8 mouse cellular contexts compared by ENCODE assay signal in the genomic region with DNA sequence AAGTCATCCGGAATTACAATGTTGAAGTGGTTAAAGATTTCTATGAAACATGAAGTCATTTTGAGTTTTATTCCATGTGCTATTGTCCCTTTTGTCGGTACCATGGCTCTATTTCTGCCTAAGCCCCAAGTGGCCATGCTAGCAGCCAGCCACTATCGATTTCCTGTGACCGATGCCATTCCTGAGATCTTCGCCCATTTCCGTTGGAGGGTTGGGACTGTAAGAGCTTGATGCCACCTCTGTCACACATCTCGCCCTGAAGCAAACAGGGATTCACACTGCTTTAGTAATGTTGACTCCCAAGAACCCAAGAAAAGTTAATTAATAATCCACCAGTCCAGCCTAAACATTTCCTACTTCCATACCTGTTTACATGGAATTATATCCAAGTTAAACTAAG. TPM values are rescaled to one million over a fixed set of nuclear protein-coding genes. Genes with fewer than 3 reads are reported as not detected.
DNase-seq lines count a peak whose midpoint lies in the region; ATAC-seq lines count a peak whose summit lies in the region.

No protein-coding gene starts in this region.

- peak overlapping the region; percentile 96 for H3K4me3 ChIP-seq in heart, embryonic 10.5 days
- H3K4me3 ChIP-seq in forebrain, embryonic 13.5 days, result peak overlapping the region; percentile 100
- peak overlapping the region; percentile 51 for H3K4me3 ChIP-seq in liver, embryonic 16.5 days (ENCODE audit: low read depth, low read length)

- WGBS in heart, embryonic 10.5 days, result 79% methylated on average over 7 of the region's 7 CpGs
- WGBS in forebrain, embryonic 13.5 days, result 85% methylated on average over 7 of the region's 7 CpGs
- WGBS in liver, embryonic 16.5 days (ENCODE audit: insufficient replicate concordance), result 61% methylated on average over 7 of the region's 7 CpGs

- H3K4me2 ChIP-seq in forebrain, embryonic 13.5 days, result peak overlapping the region; percentile 89
- H3K4me2 ChIP-seq in liver, embryonic 16.5 days (ENCODE audit: low read depth, low read length), result peak overlapping the region; percentile 65

- peak overlapping the region; percentile 26; the same call in 1 of the 2 replicates for H3K9ac ChIP-seq in forebrain, embryonic 13.5 days
- H3K9ac ChIP-seq in liver, embryonic 16.5 days (ENCODE audit: low read depth, low read length), result peak overlapping the region; percentile 43; the same call in 1 of the 2 replicates

- H3K9me3 ChIP-seq in heart, embryonic 10.5 days, result no peaks in the 10 kb centered on the region
- no peaks in the 10 kb centered on the region for H3K9me3 ChIP-seq in forebrain, embryonic 13.5 days (replicated peaks)
- H3K9me3 ChIP-seq in liver, embryonic 16.5 days (replicated peaks; ENCODE audit: control insufficient read depth, low read length), result no peaks in the 10 kb centered on the region

- intact Hi-C loops in left cerebral cortex, postnatal 25 days (cut with DNase I), result loop anchor here (5.0 kb wide), 1 partner anchor 100 kb away; no protein-coding TSS in a partner anchor

- ATAC-seq in forebrain, embryonic 13.5 days, result no peak
- ATAC-seq in liver, embryonic 16.5 days (ENCODE audit: low read depth), result no peak

- H3K27ac ChIP-seq in heart, embryonic 10.5 days, result no peak overlapping the region
- no peak overlapping the region for H3K27ac ChIP-seq in forebrain, embryonic 13.5 days
- H3K27ac ChIP-seq in liver, embryonic 16.5 days (ENCODE audit: low read length), result 0 out of 2 replicates have a peak overlapping the region, but pooled peaks have one; percentile 33

- peaks cover 21% of the 10 kb centered on the region for H3K4me1 ChIP-seq in heart, embryonic 10.5 days
- peaks cover 43% of the 10 kb centered on the region for H3K4me1 ChIP-seq in forebrain, embryonic 13.5 days
- H3K4me1 ChIP-seq in liver, embryonic 16.5 days (ENCODE audit: control insufficient read depth, low read depth, low read length), result peaks cover 21% of the 10 kb centered on the region

- DNase-seq in heart, embryonic 10.5 days (ENCODE audit: low spot score), result no peak
- DNase-seq in heart, adult 9 months (ENCODE audit: low spot score in 2 of 2), result no peak
- DNase-seq in CD4-positive helper T cell, adult 2 months (ENCODE audit: low read depth, low spot score), result peak; percentile 38
- no peak for DNase-seq in left cerebral cortex, postnatal 25 days (ENCODE audit: low spot score in 2 of 2)
- no peak for DNase-seq in cerebellum, postnatal 36 days
- no peak for DNase-seq in cerebellum, adult 9-10 months

- H3K27me3 ChIP-seq in heart, embryonic 10.5 days (ENCODE audit: insufficient read depth, poor library complexity, severe bottlenecking), result no peaks in the 10 kb centered on the region
- H3K27me3 ChIP-seq in forebrain, embryonic 13.5 days, result no peaks in the 10 kb centered on the region
- H3K27me3 ChIP-seq in liver, embryonic 16.5 days (ENCODE audit: control insufficient read depth, insufficient read depth, low read depth, low read length), result no peaks in the 10 kb centered on the region

- peaks cover 60% of the 10 kb centered on the region for H3K36me3 ChIP-seq in heart, embryonic 10.5 days
- H3K36me3 ChIP-seq in forebrain, embryonic 13.5 days (ENCODE audit: poor library complexity, severe bottlenecking), result peaks cover 43% of the 10 kb centered on the region
- peaks cover 36% of the 10 kb centered on the region for H3K36me3 ChIP-seq in liver, embryonic 16.5 days (ENCODE audit: control insufficient read depth, insufficient read depth)

RNA-seq across cellular contexts. Expression of a gene that starts 2.4 kb away (rescaled TPM):
- 384 and 469 TPM in 2 replicates for polyA plus RNA-seq in heart, embryonic 10.5 days (2016; fragmentation: Nextera tagmentation; extraction: Ambion mirVana)
- 686 and 711 TPM in 2 replicates for polyA plus RNA-seq in forebrain, embryonic 13.5 days (2015; fragmentation: Nextera tagmentation; extraction: Ambion mirVana)
- polyA plus RNA-seq in liver, embryonic 16.5 days (2015; fragmentation: Nextera tagmentation; extraction: Ambion mirVana), result 229 and 233 TPM in 2 replicates
- total RNA-seq in left cerebral cortex, postnatal 25 days (2021), result 100 to 1,000 TPM; 279 to 290 TPM

RNA-seq across cellular contexts. Expression of a gene that starts 18.6 kb away (rescaled TPM):
- 45.5 and 51.6 TPM in 2 replicates for polyA plus RNA-seq in heart, embryonic 10.5 days (2016; fragmentation: Nextera tagmentation; extraction: Ambion mirVana)
- 130 and 133 TPM in 2 replicates for polyA plus RNA-seq in forebrain, embryonic 13.5 days (2015; fragmentation: Nextera tagmentation; extraction: Ambion mirVana)
- polyA plus RNA-seq in liver, embryonic 16.5 days (2015; fragmentation: Nextera tagmentation; extraction: Ambion mirVana), result 10.9 and 13.8 TPM in 2 replicates
- total RNA-seq in left cerebral cortex, postnatal 25 days (2021), result 10 to 100 TPM; 68.3 to 76.5 TPM

RNA-seq across cellular contexts. Expression of a gene that starts 33.7 kb away (rescaled TPM):
- 54.5 and 65.2 TPM in 2 replicates for polyA plus RNA-seq in heart, embryonic 10.5 days (2016; fragmentation: Nextera tagmentation; extraction: Ambion mirVana)
- polyA plus RNA-seq in forebrain, embryonic 13.5 days (2015; fragmentation: Nextera tagmentation; extraction: Ambion mirVana), result 36.7 and 38.8 TPM in 2 replicates
- polyA plus RNA-seq in liver, embryonic 16.5 days (2015; fragmentation: Nextera tagmentation; extraction: Ambion mirVana), result 44.5 and 44.7 TPM in 2 replicates
- total RNA-seq in left cerebral cortex, postnatal 25 days (2021), result 10 to 100 TPM; 37.8 to 42.7 TPM

RNA-seq across cellular contexts. Expression of a gene that starts 33.8 kb away (rescaled TPM):
- polyA plus RNA-seq in heart, embryonic 10.5 days (2016; fragmentation: Nextera tagmentation; extraction: Ambion mirVana), result 431 and 437 TPM in 2 replicates
- 389 and 451 TPM in 2 replicates for polyA plus RNA-seq in forebrain, embryonic 13.5 days (2015; fragmentation: Nextera tagmentation; extraction: Ambion mirVana)
- 180 and 191 TPM in 2 replicates for polyA plus RNA-seq in liver, embryonic 16.5 days (2015; fragmentation: Nextera tagmentation; extraction: Ambion mirVana)
- total RNA-seq in left cerebral cortex, postnatal 25 days (2021), result 100 to 1,000 TPM; 168 to 181 TPM

RNA-seq across cellular contexts. Expression of a gene that starts 50.8 kb away (rescaled TPM):
- polyA plus RNA-seq in heart, embryonic 10.5 days (2016; fragmentation: Nextera tagmentation; extraction: Ambion mirVana), result 12.4 and 18.4 TPM in 2 replicates
- 20.7 and 21.2 TPM in 2 replicates for polyA plus RNA-seq in forebrain, embryonic 13.5 days (2015; fragmentation: Nextera tagmentation; extraction: Ambion mirVana)
- 5.4 and 6.2 TPM in 2 replicates for polyA plus RNA-seq in liver, embryonic 16.5 days (2015; fragmentation: Nextera tagmentation; extraction: Ambion mirVana)
- 10 to 100 TPM; 19.1 to 22.0 TPM for total RNA-seq in left cerebral cortex, postnatal 25 days (2021)
